Mouse (Mus musculus): ENCODE results near the gene Ocel1. TPM values are rescaled to one million over a fixed set of nuclear protein-coding genes. Genes with fewer than 3 reads are reported as not detected.

Ocel1 gene
- polyA plus RNA-seq, 1 experiment from 2014 or later, result 7.1 TPM

DNA sequence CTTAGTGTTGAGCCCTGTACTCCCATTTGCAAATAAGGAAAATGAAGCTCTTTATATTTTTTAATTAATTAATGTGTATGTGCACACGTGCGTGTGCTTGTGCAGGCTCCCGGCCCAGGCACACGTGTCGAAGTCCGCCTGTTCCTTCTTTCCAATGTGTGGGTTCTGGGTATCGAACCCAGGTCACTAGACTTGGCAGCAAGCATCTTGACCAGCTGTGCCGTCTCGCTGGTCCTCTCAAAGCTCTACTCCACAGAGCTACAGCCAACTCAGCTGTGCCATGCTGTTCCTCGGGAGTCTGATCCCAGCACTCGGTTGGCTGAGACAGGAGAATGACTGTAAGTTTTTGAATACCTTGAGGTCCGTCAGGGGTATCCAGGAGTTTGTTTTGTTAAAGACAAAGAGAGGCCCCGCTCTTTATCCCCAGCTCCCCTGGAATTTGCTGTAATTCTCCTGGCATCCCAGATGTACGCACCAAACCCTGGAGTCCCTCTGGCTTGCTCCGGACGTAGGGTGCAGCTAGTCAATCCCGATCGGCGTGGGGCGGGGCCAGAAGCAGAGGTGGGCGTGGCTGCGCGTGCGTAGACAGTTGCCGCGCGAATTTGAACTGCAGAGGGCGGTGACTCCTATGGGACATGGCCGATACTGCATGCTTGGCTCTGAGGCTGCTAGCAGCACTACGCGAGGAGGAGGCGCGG lies 34.5 kb downstream of the Ocel1 start, which contains the start of gene Ankle1:
TSS of gene Ankle1 (plus strand) at position 610 of the 698 bp plus-strand sequence.
- H3K9me3 ChIP-seq (replicated peaks), result no peaks in the 10 kb centered on the region
- peaks cover 34% of the 10 kb centered on the region for H3K36me3 ChIP-seq
- peak within 1 kb of the TSS; percentile 55 for H3K4me3 ChIP-seq (replicated peaks)
- WGBS, result 16% methylated on average over 33 of the region's 33 CpGs
- peak within 1 kb of the TSS; percentile 95 for H3K4me2 ChIP-seq (replicated peaks)
- H3K27me3 ChIP-seq, result no peaks in the 10 kb centered on the region
- peak; percentile 88 for ATAC-seq (ENCODE audit: insufficient number of reproducible peaks, low FRiP score, low TSS enrichment, low read depth)
- peaks cover 24% of the 10 kb centered on the region for H3K4me1 ChIP-seq
- peak within 1 kb of the TSS; percentile 41 for H3K9ac ChIP-seq
- no peak within 1 kb of the TSS; the same call in 1 of the 2 replicates for H3K27ac ChIP-seq (replicated peaks)

DNA sequence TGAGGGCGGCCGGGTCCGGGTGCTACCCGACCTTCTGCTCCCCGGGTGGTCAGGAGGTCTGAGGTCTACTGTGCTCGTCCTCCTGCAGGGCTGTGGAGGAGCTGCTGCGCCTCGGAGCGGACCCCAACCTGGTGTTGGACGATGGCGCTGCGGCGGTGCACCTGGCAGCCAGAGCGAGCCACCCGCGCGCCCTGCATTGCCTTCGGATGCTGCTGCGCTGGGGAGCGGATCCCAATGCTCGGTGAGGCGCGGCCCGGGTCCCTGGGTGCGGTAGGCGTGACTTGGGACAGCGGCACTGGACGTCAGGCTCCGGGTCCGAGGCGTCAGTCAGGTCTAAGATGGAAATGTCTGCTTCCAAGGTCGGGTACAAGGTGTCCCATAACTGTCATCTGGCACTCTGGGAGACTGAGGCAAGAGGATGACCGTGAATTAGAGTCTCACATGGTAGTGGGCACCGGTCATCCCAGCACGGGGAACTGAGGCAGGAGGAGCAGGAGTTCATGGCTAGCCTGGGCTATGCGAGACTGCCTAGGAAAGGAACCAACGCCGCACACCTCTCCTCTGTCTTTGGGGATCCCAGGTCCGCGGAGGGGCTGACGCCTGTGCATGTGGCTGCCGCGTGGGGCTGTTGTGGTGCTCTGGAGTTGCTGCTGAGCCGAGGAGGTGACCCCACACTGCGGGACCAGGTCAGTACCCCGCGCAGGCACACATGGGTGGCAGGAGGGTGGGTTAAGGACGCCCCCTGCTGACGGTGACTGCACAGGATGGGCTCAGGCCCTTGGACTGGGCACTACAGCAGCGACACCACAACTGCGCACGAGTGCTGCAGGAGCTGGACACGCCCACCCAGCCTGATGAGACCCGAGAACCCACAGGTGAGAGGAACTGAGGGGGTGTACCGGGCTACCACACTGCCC lies 35.3 kb downstream of the Ocel1 start:
- Histone ChIP-seq H3K9ac (peak overlapping the region; percentile 41), H3K27me3 (no peaks in the 10 kb centered on the region), H3K27ac (replicated peaks) (no peak overlapping the region; the same call in 1 of the 2 replicates), H3K4me1 (peaks cover 24% of the 10 kb centered on the region), H3K9me3 (replicated peaks) (no peaks in the 10 kb centered on the region), H3K4me3 (replicated peaks) (peak overlapping the region; percentile 55), H3K4me2 (replicated peaks) (peak overlapping the region; percentile 95), H3K36me3 (peaks cover 29% of the 10 kb centered on the region)
- ATAC-seq (ENCODE audit: insufficient number of reproducible peaks, low FRiP score, low TSS enrichment, low read depth), result peak; percentile 60; the same call in 1 of the 2 replicates
- WGBS, result under 1% methylated on average over 55 of the region's 55 CpGs

GRCm38 (mm10) chr8:71407441-71407840 lies 36.3 kb downstream of the Ocel1 start:
- WGBS, result 93% methylated on average over 14 of the region's 14 CpGs
- Histone ChIP-seq H3K4me3 (replicated peaks) (peak overlapping the region; percentile 55; the same call in 1 of the 2 replicates), H3K9me3 (replicated peaks) (no peaks in the 10 kb centered on the region), H3K9ac (peak overlapping the region; percentile 9; the same call in 1 of the 2 replicates), H3K27ac (replicated peaks) (no peak overlapping the region), H3K4me1 (peaks cover 24% of the 10 kb centered on the region), H3K4me2 (replicated peaks) (peak overlapping the region; percentile 95; the same call in 1 of the 2 replicates), H3K27me3 (no peaks in the 10 kb centered on the region), H3K36me3 (peaks cover 29% of the 10 kb centered on the region)
- no peak for ATAC-seq (ENCODE audit: insufficient number of reproducible peaks, low FRiP score, low TSS enrichment, low read depth)

DNA sequence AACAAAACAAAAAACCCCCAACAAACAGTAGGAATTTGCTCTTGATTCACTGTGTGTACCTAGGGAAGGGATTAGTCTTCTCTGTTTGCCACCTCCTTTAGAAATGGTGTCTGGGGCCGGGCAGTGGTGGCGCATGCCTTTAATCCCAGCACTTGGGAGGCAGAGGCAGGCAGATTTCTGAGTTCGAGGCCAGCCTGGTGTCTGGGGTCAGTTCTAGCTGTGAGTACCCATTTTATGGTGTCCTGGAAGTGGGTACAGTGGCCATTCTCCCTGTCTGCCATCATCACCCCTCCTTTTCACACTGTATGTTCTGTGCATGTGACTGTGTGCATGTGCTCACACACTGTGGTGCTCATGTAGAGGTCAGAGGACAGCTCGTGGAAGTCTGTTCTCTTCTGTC lies 37.1 kb downstream of the Ocel1 start:
- WGBS, result 95% methylated on average over 4 of the region's 4 CpGs
- H3K9me3 ChIP-seq (replicated peaks), result no peaks in the 10 kb centered on the region
- H3K36me3 ChIP-seq, result peaks cover 24% of the 10 kb centered on the region
- no peak overlapping the region for H3K9ac ChIP-seq
- H3K4me2 ChIP-seq (replicated peaks), result no peak overlapping the region
- H3K27me3 ChIP-seq, result no peaks in the 10 kb centered on the region
- H3K27ac ChIP-seq (replicated peaks), result no peak overlapping the region
- peaks cover 24% of the 10 kb centered on the region for H3K4me1 ChIP-seq
- no peak for ATAC-seq (ENCODE audit: insufficient number of reproducible peaks, low FRiP score, low TSS enrichment, low read depth)
- no peak overlapping the region for H3K4me3 ChIP-seq (replicated peaks)

DNA sequence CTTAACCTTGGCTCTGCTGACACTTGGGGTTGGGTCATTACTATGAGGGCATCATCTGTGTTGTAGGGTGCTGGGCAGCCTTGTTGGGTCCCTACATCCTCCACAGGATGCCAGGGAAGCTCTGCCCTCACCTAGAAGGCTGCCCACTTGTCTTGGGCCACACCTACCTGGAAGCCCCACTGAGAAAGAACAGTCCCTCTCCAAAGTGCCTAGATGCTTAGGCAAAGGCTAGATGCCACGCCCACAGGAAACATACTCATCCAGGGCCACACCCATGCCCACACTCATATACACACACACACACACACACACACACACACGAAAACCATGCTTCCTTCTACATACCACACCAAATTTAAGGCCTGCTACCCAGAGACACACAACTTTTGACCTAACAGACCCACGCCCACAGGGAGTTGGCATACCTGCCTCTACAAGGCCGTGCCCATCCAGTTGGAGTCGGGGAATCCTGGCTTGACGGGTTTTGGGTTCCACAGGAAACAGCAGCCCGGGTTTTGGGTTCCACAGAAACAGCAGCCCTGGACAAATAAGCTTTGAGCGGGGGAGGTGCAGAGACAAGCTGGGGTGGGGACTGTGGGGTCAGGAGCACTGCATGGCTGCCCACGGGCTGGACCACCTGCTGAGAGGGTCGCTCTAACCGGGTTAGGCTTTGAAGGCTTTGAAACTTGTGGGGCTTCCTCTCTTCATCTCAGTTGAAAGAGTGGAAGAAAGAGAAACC lies 40.6 kb downstream of the Ocel1 start:
- Histone ChIP-seq H3K4me3 (replicated peaks) (no peak overlapping the region), H3K9me3 (replicated peaks) (no peaks in the 10 kb centered on the region), H3K27me3 (no peaks in the 10 kb centered on the region), H3K27ac (replicated peaks) (no peak overlapping the region), H3K36me3 (peaks cover 23% of the 10 kb centered on the region), H3K4me2 (replicated peaks) (no peak overlapping the region), H3K9ac (no peak overlapping the region), H3K4me1 (peaks cover 10% of the 10 kb centered on the region)
- no peak for ATAC-seq (ENCODE audit: insufficient number of reproducible peaks, low FRiP score, low TSS enrichment, low read depth)
- 39% methylated on average over 11 of the region's 11 CpGs for WGBS

GRCm38 (mm10) chr8:71422121-71422520 lies 51.0 kb downstream of the Ocel1 start:
- H3K4me1 ChIP-seq, result no peaks in the 10 kb centered on the region
- no peak overlapping the region for H3K9ac ChIP-seq
- no peaks in the 10 kb centered on the region for H3K36me3 ChIP-seq
- H3K4me3 ChIP-seq (replicated peaks), result no peak overlapping the region
- no peak overlapping the region for H3K4me2 ChIP-seq (replicated peaks)
- ATAC-seq (ENCODE audit: insufficient number of reproducible peaks, low FRiP score, low TSS enrichment, low read depth), result no peak
- no peaks in the 10 kb centered on the region for H3K9me3 ChIP-seq (replicated peaks)
- H3K27ac ChIP-seq (replicated peaks), result no peak overlapping the region
- H3K27me3 ChIP-seq, result no peaks in the 10 kb centered on the region

Other genes with a start within 250 kb of the Ocel1 start
- gene Myo9b, start 98.6 kb upstream of the Ocel1 start, polyA plus RNA-seq (2015; fragmentation: Nextera tagmentation; extraction: Ambion mirVana), result 24.0 and 27.0 TPM in 2 replicates
- 47.2 and 48.6 TPM in 2 replicates for gene Haus8, start 98.4 kb upstream of the Ocel1 start, polyA plus RNA-seq (2015; fragmentation: Nextera tagmentation; extraction: Ambion mirVana)
- gene Use1, start 4.5 kb upstream of the Ocel1 start, polyA plus RNA-seq (2015; fragmentation: Nextera tagmentation; extraction: Ambion mirVana), result 100 and 121 TPM in 2 replicates
- 59.0 and 61.2 TPM in 2 replicates for gene Nr2f6, start 10.7 kb downstream of the Ocel1 start, polyA plus RNA-seq (2015; fragmentation: Nextera tagmentation; extraction: Ambion mirVana)
- 11.6 and 12.7 TPM in 2 replicates for gene Ushbp1, start 24.5 kb downstream of the Ocel1 start, polyA plus RNA-seq (2015; fragmentation: Nextera tagmentation; extraction: Ambion mirVana)
- 96.7 and 106 TPM in 2 replicates for gene Babam1, start 25.6 kb downstream of the Ocel1 start, polyA plus RNA-seq (2015; fragmentation: Nextera tagmentation; extraction: Ambion mirVana)
- gene Ankle1, start 34.7 kb downstream of the Ocel1 start, polyA plus RNA-seq (2015; fragmentation: Nextera tagmentation; extraction: Ambion mirVana), result 33.1 and 33.7 TPM in 2 replicates
- gene Abhd8, start 92.4 kb downstream of the Ocel1 start, polyA plus RNA-seq (2015; fragmentation: Nextera tagmentation; extraction: Ambion mirVana), result 73.2 and 77.0 TPM in 2 replicates
- gene Mrpl34, start 93.7 kb downstream of the Ocel1 start, polyA plus RNA-seq (2015; fragmentation: Nextera tagmentation; extraction: Ambion mirVana), result 115 and 122 TPM in 2 replicates
- 105 and 112 TPM in 2 replicates for gene Dda1, start 97.9 kb downstream of the Ocel1 start, polyA plus RNA-seq (2015; fragmentation: Nextera tagmentation; extraction: Ambion mirVana)
- 3.0 and 3.7 TPM in 2 replicates for gene Ano8, start 114.7 kb downstream of the Ocel1 start, polyA plus RNA-seq (2015; fragmentation: Nextera tagmentation; extraction: Ambion mirVana)
- 15.9 and 17.3 TPM in 2 replicates for gene Gtpbp3, start 116.8 kb downstream of the Ocel1 start, polyA plus RNA-seq (2015; fragmentation: Nextera tagmentation; extraction: Ambion mirVana)
- gene Plvap, start 140.5 kb downstream of the Ocel1 start, polyA plus RNA-seq (2015; fragmentation: Nextera tagmentation; extraction: Ambion mirVana), result 61.4 and 62.8 TPM in 2 replicates
- gene Ccdc194, start 154.4 kb downstream of the Ocel1 start, polyA plus RNA-seq (2015; fragmentation: Nextera tagmentation; extraction: Ambion mirVana), result 2.4 and 3.0 TPM in 2 replicates
- gene Bst2, start 166.2 kb downstream of the Ocel1 start, polyA plus RNA-seq (2015; fragmentation: Nextera tagmentation; extraction: Ambion mirVana), result 34.8 and 35.5 TPM in 2 replicates
- gene Mvb12a, start 171.6 kb downstream of the Ocel1 start, polyA plus RNA-seq (2015; fragmentation: Nextera tagmentation; extraction: Ambion mirVana), result 86.8 and 92.9 TPM in 2 replicates
- 1.2 and 1.7 TPM in 2 replicates for gene Tmem221, start 187.6 kb downstream of the Ocel1 start, polyA plus RNA-seq (2015; fragmentation: Nextera tagmentation; extraction: Ambion mirVana)
- gene Nxnl1, start 195.3 kb downstream of the Ocel1 start, polyA plus RNA-seq (2015; fragmentation: Nextera tagmentation; extraction: Ambion mirVana), result 0.13 and 0.18 TPM in 2 replicates
- gene Slc27a1, start 197.6 kb downstream of the Ocel1 start, polyA plus RNA-seq (2015; fragmentation: Nextera tagmentation; extraction: Ambion mirVana), result 51.1 and 55.7 TPM in 2 replicates
- gene Pgls, start 220.9 kb downstream of the Ocel1 start, polyA plus RNA-seq (2015; fragmentation: Nextera tagmentation; extraction: Ambion mirVana), result 220 and 229 TPM in 2 replicates
- 3.1 and 4.7 TPM in 2 replicates for gene Fam129c, start 226.3 kb downstream of the Ocel1 start, polyA plus RNA-seq (2015; fragmentation: Nextera tagmentation; extraction: Ambion mirVana)
- 94.6 and 98.9 TPM in 2 replicates for gene Colgalt1, start 239.7 kb downstream of the Ocel1 start, polyA plus RNA-seq (2015; fragmentation: Nextera tagmentation; extraction: Ambion mirVana)

All from embryonic facial prominence, embryonic 15.5 days (tissue).